Mouse (Mus musculus): ENCODE data around the gene Sytl3. TPM values are rescaled to one million over a fixed set of nuclear protein-coding genes. Genes with fewer than 3 reads are reported as not detected.
"Not testable (repeated sequence)": the region's sequence is repeated elsewhere in the genome, so short reads cannot be mapped to it uniquely, and the experiment has no call there.

Sytl3 gene
- under 1 TPM; 0.25 to 0.48 TPM for total RNA-seq (2021)
- long read RNA-seq, experiment 1, partial matches to known transcripts, result 0 of 1 reads
- long read RNA-seq, experiment 1, other reads (novel, unspliced or antisense), result 1 of 1 reads
- long read RNA-seq, experiment 2, result 0 reads

DNA sequence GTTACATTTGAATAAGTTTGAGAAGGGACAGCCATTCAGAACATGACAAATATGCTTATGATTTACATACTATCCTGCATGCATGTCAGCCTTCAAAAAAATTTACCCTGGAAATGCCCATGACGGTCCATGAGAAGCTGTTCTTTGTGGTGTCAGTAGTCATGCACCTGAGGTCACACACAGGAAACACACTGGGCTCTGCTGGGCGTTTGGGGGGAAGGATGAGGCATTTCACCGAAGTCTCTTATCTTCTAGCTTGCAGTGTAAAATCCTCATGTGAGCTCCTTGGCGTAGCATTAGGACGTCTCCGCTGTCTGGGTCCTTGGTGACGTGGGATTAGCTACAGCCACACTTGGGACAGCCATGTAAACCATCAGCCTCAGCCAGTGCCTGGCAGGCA is at the start of gene Sytl3:
Gene Sytl3, plus strand, starts transcription at position 293 of the 400 bp plus-strand sequence.
- DNase-seq (ENCODE audit: low spot score in 2 of 2), result not testable (repeated sequence)

DNA sequence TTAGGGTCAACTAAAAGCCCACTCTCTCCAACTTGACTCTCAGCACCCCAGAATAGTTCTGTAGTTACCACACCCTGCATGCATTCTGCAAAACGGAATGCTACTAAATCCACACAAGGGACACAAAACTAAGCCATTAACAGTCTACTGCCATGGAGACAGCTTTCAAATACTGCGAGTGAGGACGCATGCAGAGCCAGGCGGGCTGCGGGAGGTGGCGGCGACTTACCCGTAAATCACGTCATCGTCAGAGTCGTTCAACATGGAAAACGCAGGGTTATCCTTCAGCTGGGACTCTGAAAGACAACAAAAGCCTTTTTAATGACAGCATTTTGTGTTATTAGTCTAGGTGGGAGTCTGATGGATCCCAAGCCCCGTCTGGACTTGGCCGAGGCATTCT is 45.4 kb upstream of the Sytl3 start:
- DNase-seq (ENCODE audit: low spot score in 2 of 2), result not testable (repeated sequence)

DNA sequence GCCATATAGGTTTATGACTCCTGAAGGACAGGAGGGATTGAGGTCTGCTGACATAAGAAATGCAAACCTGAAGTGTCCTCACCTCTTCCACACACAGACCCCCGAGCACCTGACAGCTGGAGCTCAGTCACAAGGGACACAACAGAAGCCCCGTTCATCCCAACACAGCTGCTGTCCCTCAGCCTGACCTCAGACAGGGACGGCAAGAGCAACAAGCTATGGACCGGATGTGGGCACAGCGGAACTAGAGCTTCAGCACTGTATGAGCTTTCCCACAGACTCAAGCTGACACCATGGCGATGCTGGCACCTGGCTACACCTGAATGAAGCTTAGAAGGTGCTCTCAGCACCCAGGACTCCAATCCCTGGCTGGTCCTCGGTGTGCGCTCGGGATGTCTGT is 44.6 kb upstream of the Sytl3 start:
- not testable (repeated sequence) for DNase-seq (ENCODE audit: low spot score in 2 of 2)

DNA sequence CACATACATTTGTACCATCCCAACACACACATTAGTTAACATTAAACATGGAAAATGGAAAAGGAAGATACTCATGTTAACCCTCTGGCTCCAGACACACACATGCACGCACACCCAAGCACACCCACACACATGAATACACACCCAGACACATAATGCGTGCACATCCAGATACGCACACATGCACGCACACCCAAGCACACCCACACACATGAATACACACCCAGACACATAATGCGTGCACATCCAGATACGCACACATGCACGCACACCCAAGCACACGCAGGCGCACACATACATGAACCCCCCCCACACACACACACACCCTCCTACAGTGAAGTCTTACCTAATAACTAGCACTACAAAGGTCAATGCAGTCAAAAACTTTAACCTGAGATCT is 42.2 kb upstream of the Sytl3 start:
- not testable (repeated sequence) for DNase-seq (ENCODE audit: low spot score in 2 of 2)

DNA sequence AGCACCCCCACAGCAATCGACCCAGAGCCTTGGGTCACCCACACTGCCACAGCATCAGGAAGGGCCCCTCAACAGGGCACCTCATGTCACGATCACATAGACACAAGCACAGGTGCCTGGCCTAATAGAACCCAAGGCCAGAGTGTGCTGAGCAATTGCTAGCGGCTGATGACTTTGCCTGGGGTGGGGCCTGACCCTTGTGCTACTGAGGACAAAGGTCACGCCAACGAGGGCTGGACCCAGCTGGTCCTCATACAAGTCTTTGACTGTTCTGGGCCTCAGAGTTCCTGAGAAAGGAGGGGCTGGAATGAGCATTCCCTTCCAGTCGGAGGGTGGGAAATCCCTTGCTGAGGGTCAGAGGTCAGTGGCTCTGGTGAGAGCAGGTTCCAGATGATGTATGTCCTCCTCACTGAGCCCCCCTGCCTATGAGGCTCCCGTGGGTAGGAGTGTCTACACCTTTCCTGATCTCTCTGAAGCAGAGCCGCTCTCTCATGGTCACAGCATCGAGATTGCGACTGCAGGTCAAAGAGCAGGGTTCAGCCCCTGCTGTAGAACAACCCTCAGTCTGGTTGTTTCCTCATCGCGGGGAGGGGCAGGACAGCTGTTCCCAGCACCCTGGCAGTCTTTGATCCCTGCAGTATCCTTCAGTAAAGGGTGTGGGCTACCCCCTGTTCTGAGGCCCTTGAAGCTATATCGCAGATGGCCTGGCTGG is 41.0 kb upstream of the Sytl3 start:
- not testable (repeated sequence) for DNase-seq (ENCODE audit: low spot score in 2 of 2)

DNA sequence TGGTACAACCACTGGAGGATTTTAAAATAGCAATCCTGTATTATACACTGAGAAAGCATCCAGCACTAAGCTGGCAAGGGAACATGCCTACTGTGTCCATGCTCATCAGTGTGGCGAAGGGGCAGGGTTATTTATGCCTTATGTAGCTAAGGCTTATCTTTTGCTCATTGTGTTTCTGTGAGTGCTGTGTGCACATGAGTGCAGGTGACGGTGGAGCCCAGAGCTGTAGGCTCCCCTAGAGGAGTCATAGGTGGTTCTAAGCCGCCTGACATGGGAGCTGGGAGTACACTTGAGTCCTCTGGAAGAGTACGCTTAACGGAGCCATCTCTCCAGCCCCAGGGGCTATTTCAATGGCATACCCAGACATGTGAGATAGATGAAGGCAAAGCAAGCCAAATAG is 39.6 kb upstream of the Sytl3 start:
- DNase-seq (ENCODE audit: low spot score in 2 of 2), result not testable (repeated sequence)

DNA sequence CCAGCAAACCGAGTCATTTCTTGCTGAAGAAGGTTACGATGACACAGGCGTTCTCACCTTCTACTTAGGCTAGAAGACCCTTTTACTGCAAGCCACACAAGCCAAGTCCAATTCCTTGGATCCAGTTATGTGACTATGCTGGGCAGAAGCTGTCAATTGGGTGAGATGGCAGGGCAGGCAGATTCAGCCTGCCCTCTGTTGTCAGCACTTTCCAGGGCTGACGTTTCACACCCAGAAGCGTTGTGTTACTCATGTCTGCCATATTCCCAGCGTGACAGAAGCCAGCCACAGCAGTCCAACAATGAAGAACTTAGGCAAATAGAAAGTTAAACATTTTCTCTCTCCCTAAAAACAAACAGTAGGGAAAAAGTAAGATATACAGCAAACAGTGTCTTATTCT is 38.9 kb upstream of the Sytl3 start:
- DNase-seq (ENCODE audit: low spot score in 2 of 2), result not testable (repeated sequence)

DNA sequence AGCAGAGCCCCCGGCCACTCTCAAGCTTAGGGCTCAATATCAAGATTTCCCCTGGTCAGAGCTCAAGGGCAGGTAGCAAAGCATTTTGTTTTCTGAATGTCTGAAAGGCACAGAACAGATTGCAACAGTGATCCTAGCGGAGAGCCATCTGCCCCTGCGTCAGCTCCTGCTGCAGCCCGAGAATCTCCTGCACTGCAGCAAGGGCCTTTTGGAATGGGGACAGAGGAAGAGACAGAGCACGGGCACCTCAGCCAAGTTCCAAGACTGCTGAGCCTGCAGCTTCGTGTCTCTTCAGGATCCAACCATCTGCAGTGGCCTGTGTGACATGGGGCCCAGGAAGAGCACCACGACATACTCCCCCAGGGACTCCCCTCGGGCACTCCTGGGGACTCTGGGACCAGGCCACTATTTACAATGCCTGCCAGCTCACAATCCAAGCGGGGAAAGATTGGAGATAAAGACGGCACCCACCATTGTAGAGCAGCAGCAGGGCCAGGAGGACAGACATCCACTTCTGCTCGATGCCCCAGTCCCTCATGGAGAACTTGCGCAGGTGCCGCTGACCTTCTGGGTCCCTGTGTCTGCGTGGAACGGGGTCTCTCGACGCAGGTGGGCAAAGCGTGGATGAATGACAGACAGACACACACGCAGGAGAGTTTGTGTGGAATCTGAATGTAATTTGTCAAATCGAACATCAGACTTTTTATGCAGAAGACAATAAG is 38.0 kb upstream of the Sytl3 start:
- DNase-seq (ENCODE audit: low spot score in 2 of 2), result not testable (repeated sequence)

DNA sequence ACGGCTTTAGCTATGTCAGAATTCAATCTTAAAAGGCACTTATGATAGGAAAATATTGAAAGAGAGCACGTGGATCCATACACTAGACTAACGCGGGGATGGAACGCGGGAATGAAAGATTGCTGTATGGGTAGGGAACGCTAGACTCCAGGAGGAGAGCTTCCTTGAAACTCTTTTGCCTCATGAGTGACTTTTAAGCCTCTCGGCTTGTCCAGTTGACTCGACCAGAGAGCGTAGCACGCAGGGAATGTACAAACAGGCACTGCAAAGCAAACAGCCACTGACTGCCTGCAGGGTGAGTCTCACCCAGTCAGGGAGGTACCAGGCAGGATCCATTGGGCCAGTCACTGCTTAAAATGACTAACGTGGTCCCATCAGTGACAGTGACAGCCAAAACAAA is 36.9 kb upstream of the Sytl3 start:
- not testable (repeated sequence) for DNase-seq (ENCODE audit: low spot score in 2 of 2)

DNA sequence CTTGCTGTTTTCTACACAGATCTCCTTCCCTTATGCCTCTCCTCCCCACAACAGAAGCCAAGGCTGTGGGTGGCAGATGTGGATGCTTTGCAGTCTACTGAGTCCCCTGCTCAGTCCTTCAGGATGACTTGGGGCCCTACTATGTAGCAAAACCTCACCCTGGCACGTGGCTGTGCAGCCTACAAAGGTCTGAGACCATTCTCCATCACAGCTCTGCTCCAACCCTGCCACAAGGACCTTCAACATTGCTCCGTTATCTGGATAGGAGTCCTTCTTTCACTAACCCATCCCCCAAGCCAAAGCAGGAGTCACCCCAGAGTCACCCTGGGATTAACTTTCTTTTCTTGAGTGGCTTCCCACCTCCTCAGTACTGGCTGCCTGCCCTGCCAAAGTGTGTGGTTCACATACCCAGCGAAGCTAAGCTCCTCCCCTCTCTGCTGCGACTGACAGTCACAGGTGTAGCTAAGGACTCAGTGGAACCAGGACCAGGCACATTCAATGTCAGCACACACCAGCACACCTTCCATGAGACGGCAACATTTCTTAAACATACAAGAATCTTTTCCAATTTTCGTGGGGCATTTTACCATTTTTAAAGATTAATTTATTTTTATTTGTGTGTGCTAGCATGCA is 33.9 kb upstream of the Sytl3 start:
- not testable (repeated sequence) for DNase-seq (ENCODE audit: low spot score in 2 of 2)

DNA sequence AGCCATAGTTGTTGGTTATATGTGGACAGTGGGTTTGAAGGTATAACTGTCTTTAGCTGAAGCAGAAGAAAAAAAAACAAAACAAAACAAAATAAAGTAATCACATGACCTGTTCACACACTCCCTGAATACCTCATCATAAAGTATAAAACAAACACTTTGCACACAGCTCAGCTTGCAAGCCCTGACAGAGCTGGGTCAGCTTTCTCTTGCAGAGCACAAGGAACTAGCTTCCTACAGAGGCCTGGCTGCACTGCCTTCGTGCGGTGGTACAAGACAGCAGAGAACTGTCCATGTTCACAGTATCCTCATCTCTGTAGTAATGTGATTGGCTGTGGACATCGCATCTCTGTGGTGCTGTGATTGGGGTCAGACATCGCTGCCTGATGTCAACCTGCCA is 28.5 kb upstream of the Sytl3 start:
- not testable (repeated sequence) for DNase-seq (ENCODE audit: low spot score in 2 of 2)

DNA sequence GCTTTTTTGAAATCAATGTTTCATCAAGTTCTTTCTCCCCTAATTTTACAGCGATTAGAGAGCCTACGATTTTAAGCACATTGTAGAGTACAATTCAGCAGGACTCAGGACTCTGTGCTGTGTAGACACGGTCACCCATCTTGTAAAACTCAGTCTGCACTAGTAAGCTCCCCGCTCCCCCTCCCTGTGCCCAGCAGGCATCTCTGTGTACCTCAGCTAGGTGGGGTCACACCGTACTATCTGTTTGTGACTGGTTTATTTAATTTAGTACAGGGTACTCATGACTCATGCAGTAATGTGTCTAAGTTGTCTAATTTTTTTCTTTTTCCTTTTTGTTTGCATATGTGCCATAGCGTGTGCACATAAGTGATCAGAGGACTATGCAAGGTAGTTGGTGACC is 26.0 kb upstream of the Sytl3 start:
- not testable (repeated sequence) for DNase-seq (ENCODE audit: low spot score in 2 of 2)

DNA sequence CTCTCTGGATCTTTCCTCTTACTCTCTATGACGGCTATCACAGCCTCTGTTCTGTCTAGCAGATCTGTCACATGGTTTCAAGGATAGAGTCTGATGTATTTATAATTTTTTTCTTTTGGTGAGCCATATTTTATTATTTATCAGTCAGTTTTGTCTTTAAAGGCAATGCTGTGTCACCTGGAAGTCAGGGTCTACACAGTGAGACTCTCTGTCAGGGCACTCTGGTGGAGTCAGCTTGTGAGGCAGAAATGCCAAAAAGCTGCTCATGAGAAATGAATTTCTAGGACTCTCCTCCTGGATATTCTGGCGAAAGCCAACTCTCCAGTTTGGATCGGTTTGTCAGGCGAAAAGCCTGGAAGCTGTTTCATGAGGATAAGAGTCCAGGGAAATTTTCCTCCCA is 23.1 kb upstream of the Sytl3 start:
- DNase-seq (ENCODE audit: low spot score in 2 of 2), result not testable (repeated sequence)

DNA sequence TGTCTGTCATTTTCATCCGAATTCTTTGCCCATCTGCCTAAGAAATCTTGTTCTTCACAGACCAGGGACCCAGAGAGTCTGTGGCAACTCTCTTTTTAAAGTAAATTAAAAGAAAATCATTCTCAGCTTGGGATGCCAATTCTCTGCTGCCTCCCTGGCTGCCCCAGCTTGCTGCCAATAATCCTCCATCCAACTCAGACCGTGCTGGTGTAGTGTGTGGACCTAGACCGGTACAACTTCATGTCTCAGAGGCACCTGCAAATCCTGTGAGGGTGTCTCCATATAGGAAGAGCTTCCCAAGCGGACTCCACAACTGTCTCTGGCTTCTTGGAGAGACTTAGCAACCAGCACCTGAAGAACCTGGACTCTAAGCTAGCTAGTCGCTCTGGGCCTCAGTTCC is 22.0 kb upstream of the Sytl3 start:
- DNase-seq (ENCODE audit: low spot score in 2 of 2), result no peak

DNA sequence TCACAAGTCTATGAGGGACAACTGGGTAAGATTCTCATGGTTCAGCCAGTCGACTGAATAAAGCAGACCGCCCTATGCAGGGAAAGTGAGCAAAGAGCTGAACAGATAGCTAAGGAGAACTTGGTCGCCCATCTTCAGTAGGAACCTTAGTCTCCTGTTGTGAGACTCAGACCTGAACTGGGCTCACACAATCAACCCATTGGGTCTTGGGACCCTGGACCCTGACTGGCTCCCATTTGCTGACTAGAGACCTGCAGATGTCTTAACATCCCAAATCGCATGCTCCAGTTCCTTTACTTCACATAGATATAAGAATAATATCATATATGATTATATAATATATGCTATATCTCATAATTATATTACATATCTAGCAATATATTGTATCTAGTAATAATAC is 21.5 kb upstream of the Sytl3 start:
- DNase-seq (ENCODE audit: low spot score in 2 of 2), result not testable (repeated sequence)

DNA sequence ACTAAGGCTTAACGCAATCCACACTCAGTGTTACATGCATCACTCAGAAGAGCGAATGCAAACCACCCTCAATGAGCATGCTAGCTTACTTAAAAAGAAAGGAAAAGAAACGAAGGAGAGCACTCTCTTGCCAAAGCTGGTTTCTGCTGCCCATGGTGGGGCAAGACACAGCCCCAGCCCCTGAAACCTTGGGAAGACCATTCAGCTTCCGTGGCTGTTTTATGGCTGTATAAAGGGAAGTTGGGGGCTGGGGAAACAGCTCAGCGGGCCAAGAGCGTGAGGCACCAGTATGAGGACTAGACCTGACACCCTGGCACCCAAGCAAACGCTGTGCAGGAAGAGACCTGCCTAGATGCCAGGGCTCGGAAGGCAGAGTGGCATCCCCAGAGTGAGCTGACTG is 20.4 kb upstream of the Sytl3 start:
- not testable (repeated sequence) for DNase-seq (ENCODE audit: low spot score in 2 of 2)

DNA sequence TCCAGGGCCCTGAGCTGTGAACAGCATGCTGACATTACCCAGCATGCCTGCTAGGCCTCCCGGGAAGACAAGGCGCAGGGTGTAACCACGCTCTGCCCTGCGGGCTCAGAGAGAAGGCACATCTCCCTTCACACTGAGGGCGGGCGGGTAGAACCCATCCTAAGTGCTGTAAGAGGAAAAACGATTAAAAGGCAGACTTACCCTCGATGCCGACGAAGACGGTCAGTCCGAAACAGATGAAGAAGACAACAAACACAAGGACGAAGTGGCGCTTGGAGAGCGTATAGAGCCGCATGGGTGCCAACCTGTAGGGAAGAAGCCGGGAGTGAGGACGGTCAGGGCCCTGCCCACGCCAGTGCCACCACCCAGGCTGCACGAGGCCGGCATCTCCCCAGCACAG is 19.4 kb upstream of the Sytl3 start:
- DNase-seq (ENCODE audit: low spot score in 2 of 2), result not testable (repeated sequence)

DNA sequence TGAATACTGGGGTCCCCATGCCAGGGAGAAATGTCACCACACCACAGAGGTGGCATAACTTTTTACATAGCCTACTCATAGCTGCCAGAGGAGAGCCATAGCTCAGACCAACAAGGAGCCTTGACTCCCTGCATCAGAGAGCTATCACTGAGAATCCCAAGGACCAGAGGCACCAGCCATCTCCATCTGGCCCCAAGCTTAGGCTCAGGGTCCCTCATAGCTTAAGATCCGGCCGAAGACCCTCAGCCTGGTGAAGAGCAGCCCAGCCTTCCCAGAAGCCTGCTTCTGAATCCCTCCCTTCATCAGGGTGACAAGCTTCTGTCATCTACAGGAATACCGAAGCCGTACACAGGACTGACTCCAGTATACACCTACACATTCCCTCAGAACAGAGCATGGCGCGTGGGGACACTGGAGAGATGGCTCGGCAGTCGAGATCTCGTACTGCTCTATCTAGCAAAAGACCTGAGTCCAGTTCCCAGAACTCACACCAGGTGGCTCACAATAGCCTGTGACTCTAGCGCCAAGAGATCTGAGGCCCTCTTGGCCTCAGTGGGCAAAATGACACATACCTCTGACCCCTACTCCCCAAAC is 18.8 kb upstream of the Sytl3 start:
- DNase-seq (ENCODE audit: low spot score in 2 of 2), result not testable (repeated sequence)

DNA sequence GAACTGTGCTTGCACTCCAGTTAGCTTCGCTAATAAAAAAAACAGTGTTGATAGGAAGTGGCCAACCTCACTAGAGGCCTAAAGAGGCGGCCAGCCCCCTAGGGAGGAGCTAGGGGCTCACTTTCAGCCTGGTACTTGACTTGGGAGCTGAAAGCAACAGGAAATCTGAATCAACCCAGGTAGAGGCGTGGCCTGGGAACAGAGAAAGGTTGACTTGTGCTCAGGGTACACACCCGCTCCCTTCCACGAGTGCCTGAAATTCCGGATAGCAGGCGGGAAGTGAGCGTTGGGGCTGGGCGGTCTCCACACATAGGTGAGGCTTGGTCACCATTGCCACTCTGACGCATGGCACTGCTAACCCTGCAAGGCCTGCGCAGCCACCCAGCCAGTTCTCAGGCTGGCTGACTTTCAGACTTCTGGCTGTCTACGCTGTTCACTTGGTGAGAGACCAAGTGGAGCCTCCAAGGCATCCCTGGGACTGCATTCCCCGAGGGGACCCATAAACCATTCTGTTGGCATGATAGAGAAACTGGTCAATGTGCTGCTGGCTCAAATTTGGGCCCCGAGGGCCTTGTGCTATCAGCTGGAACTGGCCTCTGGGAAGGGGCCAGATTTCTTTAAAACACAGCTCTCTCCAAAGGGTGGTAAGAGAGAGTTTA is 18.0 kb upstream of the Sytl3 start:
- DNase-seq (ENCODE audit: low spot score in 2 of 2), result not testable (repeated sequence)

DNA sequence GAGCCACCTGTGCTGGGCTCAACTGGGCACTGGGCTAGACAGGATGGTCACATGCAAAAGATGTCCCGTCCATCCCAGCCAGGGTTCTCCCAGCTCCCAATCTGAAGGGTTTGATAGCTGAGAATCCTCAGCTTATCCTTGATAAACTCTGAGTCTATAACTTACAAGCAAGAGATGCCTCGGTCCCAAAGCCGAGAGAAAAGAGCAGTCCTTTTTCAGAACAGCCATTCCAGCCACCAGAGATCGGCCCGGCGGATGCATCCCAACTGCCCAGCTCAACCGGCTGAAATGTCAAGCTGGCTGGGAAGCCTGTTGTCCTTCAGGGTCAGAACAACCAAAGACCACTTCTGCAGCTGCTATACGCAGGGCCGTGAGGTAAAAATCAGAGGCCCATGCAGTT is 14.7 kb upstream of the Sytl3 start:
- DNase-seq (ENCODE audit: low spot score in 2 of 2), result not testable (repeated sequence)

DNA sequence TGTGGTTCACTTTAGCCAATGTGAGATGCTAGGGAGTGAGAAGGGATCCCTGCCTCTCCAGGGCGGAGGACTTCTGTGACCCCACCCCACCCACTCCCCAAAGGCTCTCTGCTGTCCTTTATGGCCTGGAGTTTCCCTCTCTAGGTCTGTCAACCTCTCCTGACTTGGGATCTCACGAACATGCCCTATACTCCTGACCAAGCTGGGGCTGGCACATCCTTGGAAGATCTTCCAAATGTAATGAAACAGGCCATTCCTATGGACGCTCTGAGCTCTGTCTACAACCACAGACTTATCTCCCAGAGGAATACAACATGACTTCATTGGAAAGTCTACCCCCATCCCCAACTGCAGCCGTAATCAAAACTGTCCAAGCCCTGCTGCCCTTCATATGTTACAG is 14.2 kb upstream of the Sytl3 start:
- DNase-seq (ENCODE audit: low spot score in 2 of 2), result not testable (repeated sequence)
